Mouse (Mus musculus) erythroblast, embryonic 14.5 days (primary cell): ENCODE results near the gene Iqce.

Source experiments
- GATA1 ChIP-seq: IDR thresholded peaks from 2 replicates; pipeline ENCODE4 v1.6.1; 2012; ENCODE audit warnings: low read length, inconsistent platforms, mixed read lengths
- TAL1 ChIP-seq: IDR thresholded peaks from 3 replicates; pipeline ENCODE4 v1.6.1; 2012; ENCODE audit warnings: low read length, inconsistent platforms, mixed read lengths

- TF ChIP-seq TAL1 = no peak
- no peak for TF ChIP-seq GATA1
Observed at GRCm38 (mm10) chr5:140711040-140711439, 8.9 kb upstream of the Iqce start.
